Mouse (Mus musculus) midbrain, postnatal 0 days (tissue): Measurements from ENCODE around the gene Cadm1. TPM values are rescaled to one million over a fixed set of nuclear protein-coding genes. Genes with fewer than 3 reads are reported as not detected.

Experiments
- ATAC-seq: fragments of 200-750 bp; cut with Nextera tagmentation; 2 replicates; pipeline ENCODE4 v1.8.0; 2017; ENCODE audit warnings: moderate number of reproducible peaks, mild to moderate bottlenecking, moderate TSS enrichment, moderate library complexity; ENCODE audit not compliant: low FRiP score
- DNase-seq: peaks from one replicate; pipeline ENCODE4 v3.0.0-alpha.2; 2015; ENCODE audit warnings: low spot score
- H3K27ac ChIP-seq: fragments of 300-500 bp; sonication (generic); 2 replicates; pipeline ENCODE4 v1.5.1; 2014; ENCODE audit warnings: low read depth, mild to moderate bottlenecking, low read length, mixed read lengths
- H3K27me3 ChIP-seq: fragments of 300-500 bp; sonication (generic); 2 replicates; pipeline ENCODE4 v1.6.1; 2014; ENCODE audit warnings: low read length, control low read depth, mixed read lengths; ENCODE audit not compliant: insufficient read depth
- H3K36me3 ChIP-seq: fragments of 300-500 bp; sonication (generic); 2 replicates; pipeline ENCODE4 v1.6.1; 2014; ENCODE audit warnings: low read length, control low read depth, mixed read lengths; ENCODE audit not compliant: insufficient read depth
- H3K4me1 ChIP-seq: fragments of 300-500 bp; sonication (generic); 2 replicates; pipeline ENCODE4 v1.6.1; 2014; ENCODE audit warnings: mild to moderate bottlenecking, control low read depth, antibody characterized with exemption, low read length, mixed read lengths; ENCODE audit not compliant: insufficient read depth
- H3K4me2 ChIP-seq: fragments of 300-500 bp; sonication (generic); 2 replicates; pipeline ENCODE4 v1.6.1; 2014; ENCODE audit warnings: low read depth, mild to moderate bottlenecking, low read length, mixed read lengths; ENCODE audit not compliant: poor library complexity, severe bottlenecking
- H3K4me3 ChIP-seq: fragments of 300-500 bp; sonication (generic); 2 replicates; pipeline ENCODE4 v1.5.1; 2014; ENCODE audit warnings: low read depth, mild to moderate bottlenecking, low read length, moderate library complexity
- H3K9ac ChIP-seq: fragments of 300-500 bp; sonication (generic); replicated peaks from 2 replicates; pipeline ENCODE4 v1.6.1; 2014; ENCODE audit warnings: mild to moderate bottlenecking, low read length, moderate library complexity, mixed read lengths; ENCODE audit not compliant: poor library complexity, severe bottlenecking
- H3K9me3 ChIP-seq: fragments of 300-500 bp; sonication (generic); 2 replicates; pipeline ENCODE4 v1.6.1; 2016; ENCODE audit warnings: low read length, control low read depth
- CTCF ChIP-seq: IDR thresholded peaks from 2 replicates; pipeline ENCODE4 v1.5.1; 2016; ENCODE audit warnings: antibody characterized with exemption, mild to moderate bottlenecking
- WGBS: fragments of 180-500 bp; shearing (Covaris S2); extraction: QIAGEN DNeasy Blood & Tissue Kit; methylation state at CpG from one replicate; pipeline ENCODE4 v1.1.7; 2014; 5-methylcytosine and 5-hydroxymethylcytosine counted together
- polyA plus RNA-seq: library from polyadenylated mRNA; unstranded; fragments of >200 nt; fragmentation: Nextera tagmentation; extraction: Ambion mirVana; gene quantifications from 2 replicates; pipeline ENCODE4 v1.2.1, GENCODE M21; 2015
- total RNA-seq: library from RNA; depleted of rRNA; stranded (reverse); fragments of >200 nt; gene quantifications from 2 replicates; pipeline ENCODE4 v1.2.3, GENCODE M21; 2014

Gene Cadm1
- total and polyA plus RNA-seq, 2 experiments from 2014 or later = 200 to 367 TPM

DNA sequence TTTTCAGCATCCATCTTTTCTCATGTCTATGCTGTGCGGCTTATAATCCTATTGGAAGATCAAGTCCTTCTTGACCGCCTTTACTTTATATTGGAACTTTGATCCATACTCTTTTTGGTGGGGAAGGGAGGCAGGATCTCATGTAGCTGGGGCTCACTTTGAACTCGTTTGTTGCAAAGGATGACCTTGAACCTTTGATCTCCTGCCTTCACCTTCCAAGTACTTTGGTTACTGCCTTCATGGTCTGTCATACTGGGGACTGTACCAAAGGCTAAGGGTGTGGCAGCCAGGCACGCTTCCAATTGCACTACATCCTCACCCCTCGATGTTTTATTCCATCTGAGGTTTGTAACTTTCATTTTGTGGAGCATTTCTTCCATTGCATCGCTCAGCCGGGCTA lies 43.5 kb downstream of the Cadm1 start:
- DNase-seq (no peak), ATAC-seq (no peak)
- Histone ChIP-seq H3K4me2 (no peak overlapping the region), H3K4me1 (peaks cover 8% of the 10 kb centered on the region; the same call in 1 of the 2 replicates), H3K27ac (no peak overlapping the region), H3K4me3 (no peak overlapping the region), H3K27me3 (no peaks in the 10 kb centered on the region), H3K36me3 (0 out of 2 replicates have a peak, but pooled peaks cover 3% of the 10 kb centered on the region), H3K9ac (no peak overlapping the region), H3K9me3 (no peaks in the 10 kb centered on the region)
- no peak for TF ChIP-seq CTCF
- WGBS = 92% methylated on average over 7 of the region's 7 CpGs

DNA sequence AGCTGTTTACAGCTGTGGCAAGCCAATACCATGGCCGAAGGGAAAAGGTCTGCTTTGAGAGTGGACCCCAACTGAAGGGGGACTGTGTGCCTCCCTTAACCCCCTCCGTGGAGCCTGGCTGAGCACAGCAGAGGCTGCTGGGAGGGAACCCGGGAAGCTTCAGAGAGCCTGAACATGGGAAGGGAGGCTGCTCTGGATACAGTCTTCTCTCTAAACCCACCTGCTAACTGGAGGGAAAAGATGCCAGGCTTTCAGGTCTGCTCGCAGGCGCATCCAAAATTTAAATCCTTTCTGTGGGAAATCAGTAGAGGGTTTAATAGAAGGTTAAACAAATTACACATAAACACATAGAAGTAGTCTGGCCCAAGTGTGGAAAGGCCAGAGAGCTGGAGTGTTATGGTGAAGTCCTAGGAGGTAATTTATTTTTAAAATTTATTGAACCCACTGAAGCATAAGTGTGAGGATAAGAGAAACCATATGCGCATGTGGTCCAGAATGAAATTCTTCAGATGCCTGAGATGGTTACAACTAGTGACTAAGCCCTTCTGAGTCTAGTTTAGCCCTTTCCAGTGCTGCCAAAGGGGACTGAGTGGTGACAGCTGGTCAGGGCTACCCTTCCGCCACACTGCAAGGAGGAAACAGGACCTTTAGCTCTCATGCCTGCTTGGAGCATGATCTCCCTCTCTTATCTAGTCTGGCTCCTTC lies 44.9 kb downstream of the Cadm1 start:
- Histone ChIP-seq H3K4me1 (peaks cover 6% of the 10 kb centered on the region; the same call in 1 of the 2 replicates), H3K36me3 (0 out of 2 replicates have a peak, but pooled peaks cover 3% of the 10 kb centered on the region), H3K27me3 (no peaks in the 10 kb centered on the region), H3K27ac (no peak overlapping the region), H3K4me3 (no peak overlapping the region), H3K9me3 (no peaks in the 10 kb centered on the region), H3K4me2 (no peak overlapping the region), H3K9ac (no peak overlapping the region)
- no peak for DNase-seq
- TF ChIP-seq CTCF = no peak
- no peak for ATAC-seq
- WGBS = 75% methylated on average over 7 of the region's 7 CpGs

DNA sequence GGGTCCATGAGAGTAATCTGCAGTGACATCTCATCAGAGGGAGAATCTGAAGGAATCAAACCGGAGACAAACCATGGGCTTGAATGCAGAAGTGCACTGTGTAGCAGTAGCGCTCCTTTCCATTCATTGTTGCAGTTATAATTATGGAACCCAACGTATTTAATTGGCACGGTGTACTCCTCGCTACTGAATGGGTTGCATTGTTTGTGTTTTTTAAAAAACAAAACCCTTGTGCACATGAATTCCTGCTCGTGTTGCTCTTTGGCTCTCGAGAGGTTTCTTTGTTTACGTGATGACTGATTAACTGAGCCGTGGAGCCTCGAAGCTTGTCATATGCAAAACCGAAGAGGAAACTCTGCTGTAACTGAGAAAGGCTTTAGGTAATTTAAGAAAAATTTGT lies 45.8 kb downstream of the Cadm1 start:
- Histone ChIP-seq H3K9me3 (no peaks in the 10 kb centered on the region), H3K4me1 (peaks cover 6% of the 10 kb centered on the region; the same call in 1 of the 2 replicates), H3K27me3 (no peaks in the 10 kb centered on the region), H3K9ac (no peak overlapping the region), H3K27ac (no peak overlapping the region), H3K4me3 (no peak overlapping the region), H3K4me2 (no peak overlapping the region), H3K36me3 (0 out of 2 replicates have a peak, but pooled peaks cover 3% of the 10 kb centered on the region)
- DNase-seq = no peak
- no peak for TF ChIP-seq CTCF
- WGBS = 66% methylated on average over 11 of the region's 11 CpGs
- no peak for ATAC-seq

DNA sequence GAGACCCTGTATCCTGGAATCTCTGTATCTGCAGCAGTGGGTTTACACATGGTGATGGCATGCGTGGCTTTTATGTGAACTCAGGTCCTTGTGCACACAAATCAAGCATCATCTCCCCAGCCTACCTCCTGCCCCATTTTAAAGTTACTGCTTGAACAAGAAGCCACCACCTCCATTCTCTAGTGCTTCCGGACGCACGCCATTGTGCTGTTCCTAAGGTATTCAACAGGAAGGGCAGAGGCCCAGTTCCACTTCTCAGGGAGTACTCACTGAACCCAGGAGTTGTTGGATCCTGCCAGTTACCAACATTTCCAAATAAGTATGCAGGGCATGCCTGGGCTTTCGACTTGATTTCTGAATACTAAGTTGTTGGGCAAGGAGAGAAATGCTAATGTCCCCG lies 49.5 kb downstream of the Cadm1 start:
- Histone ChIP-seq H3K4me1 (peaks cover 8% of the 10 kb centered on the region; the same call in 1 of the 2 replicates), H3K27ac (no peak overlapping the region), H3K9me3 (no peaks in the 10 kb centered on the region), H3K36me3 (no peaks in the 10 kb centered on the region), H3K9ac (no peak overlapping the region), H3K4me3 (no peak overlapping the region), H3K4me2 (no peak overlapping the region), H3K27me3 (no peaks in the 10 kb centered on the region)
- WGBS = 83% methylated on average over 6 of the region's 6 CpGs
- TF ChIP-seq CTCF = no peak
- no peak for ATAC-seq
- DNase-seq = no peak

DNA sequence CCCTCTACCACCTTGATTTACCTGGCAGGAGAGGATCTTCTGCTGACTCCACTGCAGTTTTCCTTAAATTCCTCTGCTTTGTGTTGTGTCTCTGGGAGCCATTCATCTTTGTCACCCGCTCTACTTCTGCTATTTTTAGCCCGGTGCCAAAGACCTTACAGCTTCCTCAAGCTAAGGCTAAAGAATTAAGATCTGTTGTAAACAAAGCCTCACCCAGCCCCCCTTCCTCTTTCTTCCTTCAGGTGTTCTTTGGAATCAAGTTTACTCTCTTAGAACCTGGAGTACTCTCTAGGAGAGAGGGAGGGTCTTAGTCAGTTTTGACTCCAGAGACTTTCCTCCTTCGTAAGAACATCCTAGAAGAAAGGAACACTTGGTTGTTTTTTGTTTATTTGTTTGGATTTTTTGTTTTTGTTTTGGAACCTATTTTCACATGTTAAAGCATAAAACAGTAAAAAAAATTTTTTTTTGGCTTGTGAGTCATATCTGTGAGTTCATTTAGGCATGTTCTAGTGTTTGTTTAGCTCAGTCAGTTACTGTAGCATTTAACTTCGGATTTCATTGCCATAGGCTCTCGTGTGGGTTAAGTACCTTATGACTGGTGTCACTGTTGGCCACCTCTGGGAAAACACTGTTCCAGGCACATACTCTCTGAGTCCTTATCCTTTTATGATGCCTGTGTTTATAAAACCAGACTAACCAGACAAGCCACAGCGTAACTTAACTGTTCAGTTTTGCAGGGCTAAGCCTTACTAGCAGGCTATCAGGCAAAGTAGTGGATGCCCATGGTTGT lies 51.8 kb downstream of the Cadm1 start:
- no peaks in the 10 kb centered on the region for H3K36me3 ChIP-seq
- no peaks in the 10 kb centered on the region for H3K9me3 ChIP-seq
- peaks cover 5% of the 10 kb centered on the region for H3K4me1 ChIP-seq
- no peak overlapping the region for H3K4me2 ChIP-seq
- ATAC-seq = no peak
- no peak for TF ChIP-seq CTCF
- H3K27me3 ChIP-seq = no peaks in the 10 kb centered on the region
- H3K4me3 ChIP-seq = no peak overlapping the region
- H3K27ac ChIP-seq = no peak overlapping the region
- DNase-seq = no peak
- H3K9ac ChIP-seq = no peak overlapping the region
- 85% methylated on average over 6 of the region's 6 CpGs for WGBS

DNA sequence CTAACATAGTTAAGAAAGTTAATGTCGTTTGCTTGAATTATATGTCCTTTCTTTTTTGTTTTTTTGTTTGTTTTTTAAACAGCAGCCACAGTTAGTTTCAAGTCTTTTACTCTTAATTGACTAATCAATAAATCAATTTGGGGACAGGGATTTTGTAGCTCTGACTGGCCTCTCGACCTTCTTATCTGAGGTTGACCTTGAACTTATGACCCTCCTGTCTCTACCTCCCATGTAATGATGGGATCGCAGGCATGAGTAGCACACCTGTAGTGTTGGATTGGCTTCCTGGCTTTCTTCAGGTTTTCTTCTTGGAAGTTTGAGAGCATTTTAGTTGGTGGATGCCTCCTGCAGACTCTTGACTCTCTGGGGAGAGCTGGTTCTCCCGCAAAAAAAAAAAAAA lies 53.3 kb downstream of the Cadm1 start:
- H3K27me3 ChIP-seq = no peaks in the 10 kb centered on the region
- peaks cover 9% of the 10 kb centered on the region for H3K4me1 ChIP-seq
- WGBS = 91% methylated on average over 4 of the region's 4 CpGs
- ATAC-seq (no peak), DNase-seq (no peak)
- no peak overlapping the region for H3K4me3 ChIP-seq
- H3K27ac ChIP-seq = no peak overlapping the region
- H3K36me3 ChIP-seq = no peaks in the 10 kb centered on the region
- no peak overlapping the region for H3K4me2 ChIP-seq
- H3K9ac ChIP-seq = no peak overlapping the region
- no peaks in the 10 kb centered on the region for H3K9me3 ChIP-seq
- TF ChIP-seq CTCF = no peak
